Mouse (Mus musculus): ENCODE results near the gene Thsd4.

DNA sequence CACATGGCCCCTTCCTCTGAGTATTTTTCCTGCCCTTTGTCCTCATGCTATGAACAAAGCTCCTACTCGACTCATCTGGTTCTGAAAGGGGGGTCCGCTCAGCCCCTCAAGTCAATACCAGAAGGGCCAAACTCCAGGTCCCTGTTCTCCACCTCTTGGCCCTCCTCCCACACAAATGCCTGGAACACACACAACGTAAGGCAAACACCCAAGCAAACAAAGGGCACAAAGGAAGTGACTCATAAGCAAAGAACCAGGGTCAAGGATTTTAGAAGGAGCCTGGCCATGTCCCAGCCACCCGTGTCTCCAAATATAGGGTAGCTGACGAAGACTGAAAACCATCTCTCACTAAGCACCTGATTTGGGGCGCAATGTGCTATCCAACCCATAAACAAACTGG is 19.6 kb downstream of the Thsd4 start:
- TF ChIP-seq CTCF (IDR thresholded peaks at IDR 0.05; ENCODE audit: low read depth) (no peak), EP300 (IDR thresholded peaks at IDR 0.05; ENCODE audit: low read depth) (no peak)
